Mouse (Mus musculus): Measurements from ENCODE around the gene Scgb1b20.
"Not testable (repeated sequence)": the region's sequence is repeated elsewhere in the genome, so short reads cannot be mapped to it uniquely, and the experiment has no call there.

Scgb1b20 gene

DNA sequence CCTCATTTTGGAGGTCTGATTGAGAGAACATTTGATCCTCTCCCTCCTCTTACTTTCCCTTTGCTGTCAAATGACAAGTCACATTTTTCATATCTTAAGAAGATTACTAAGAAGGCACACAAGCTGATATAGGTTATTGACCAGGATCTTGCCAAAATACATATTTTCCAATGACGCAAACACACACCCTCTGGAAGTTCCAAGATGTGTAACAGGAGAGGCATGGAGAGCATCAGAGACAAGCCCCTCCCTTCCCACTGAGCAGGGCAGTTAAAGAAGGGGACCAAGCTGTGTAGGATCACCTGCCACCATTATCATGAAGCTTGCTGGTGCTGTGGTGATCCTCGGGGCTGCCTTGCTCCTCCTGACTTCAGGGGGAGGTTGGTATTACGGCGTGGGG is at the start of gene Scgb1b20:
Gene Scgb1b20 (plus strand): TSS at position 301 of the 400 bp plus-strand sequence.
- DNase-seq (ENCODE audit: low read depth, low spot score) = not testable (repeated sequence)

DNA sequence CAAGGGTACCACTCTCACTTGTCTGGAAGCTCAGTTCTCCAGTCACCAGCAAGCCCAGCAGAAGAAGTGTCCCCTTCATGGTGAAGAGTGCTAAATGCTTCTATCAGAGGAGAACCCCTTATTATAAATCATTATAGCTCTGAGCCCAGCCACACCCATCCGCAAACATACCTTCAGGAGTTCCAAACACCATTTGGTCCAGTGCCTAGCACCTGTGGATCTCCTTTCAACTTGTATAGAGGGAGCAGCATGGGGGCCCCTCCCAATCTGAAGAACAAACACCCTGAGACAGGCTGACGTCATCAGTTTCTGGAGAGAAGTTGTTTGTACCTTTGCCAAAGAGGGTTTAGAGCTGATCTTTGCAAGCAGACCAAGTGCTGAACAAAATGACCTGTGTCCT is 6.8 kb upstream of the Scgb1b20 start, which contains the start of gene Scgb2b20:
Gene Scgb2b20 (minus strand): TSS at position 101 of the 400 bp plus-strand sequence.
- DNase-seq (ENCODE audit: low read depth, low spot score) = not testable (repeated sequence)

DNA sequence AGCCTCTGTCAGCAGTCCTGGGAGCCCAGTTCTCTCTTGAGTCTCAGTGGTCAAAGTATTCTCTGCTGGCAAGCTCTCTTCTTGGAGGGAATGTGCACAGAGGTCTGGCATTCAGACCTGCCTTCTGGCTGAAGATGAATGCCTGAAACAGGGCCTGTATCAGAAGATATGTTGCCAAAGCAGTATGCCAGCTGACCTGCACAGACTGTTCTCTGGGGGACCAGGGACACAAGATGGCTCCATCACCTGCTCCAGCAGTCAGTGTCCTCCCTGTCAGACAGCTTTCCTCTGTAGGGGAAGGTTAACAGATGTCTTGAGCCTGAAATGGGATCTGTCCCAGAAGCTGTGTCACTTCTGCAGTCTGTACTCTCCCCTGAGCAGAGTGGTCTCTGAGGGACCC is 26.7 kb downstream of the Scgb1b20 start:
- DNase-seq (ENCODE audit: low read depth, low spot score) = not testable (repeated sequence)

DNA sequence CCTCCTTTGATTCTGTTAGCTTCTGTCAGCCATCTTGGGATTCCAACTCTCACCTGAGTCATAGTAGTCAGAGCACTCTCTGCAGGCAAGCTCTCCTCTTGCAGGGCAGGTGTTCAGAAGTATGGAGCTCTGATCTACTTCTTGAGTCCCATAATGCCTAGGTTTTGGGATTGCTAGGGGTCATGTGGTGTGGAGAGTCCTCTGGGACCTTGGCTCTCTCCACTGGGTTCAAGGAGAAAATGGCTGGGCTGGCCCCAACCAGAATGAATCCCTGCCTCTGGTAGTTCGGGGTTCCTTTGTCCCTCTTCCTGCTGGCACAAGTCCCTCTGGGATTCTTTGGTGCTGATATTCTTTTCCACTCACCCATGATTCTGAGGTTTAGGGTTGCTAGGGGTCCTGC is 28.6 kb downstream of the Scgb1b20 start:
- DNase-seq (ENCODE audit: low read depth, low spot score) = no peak

- not testable (repeated sequence) for DNase-seq (ENCODE audit: low read depth, low spot score)
Measured at GRCm38 (mm10) chr7:33409681-33410080, 36.6 kb downstream of the Scgb1b20 start.

All from CD4-positive helper T cell, adult 2 months (primary cell).